Mouse (Mus musculus) heart, embryonic 15.5 days (tissue): ENCODE results near the gene Micu1. TPM values are rescaled to one million over a fixed set of nuclear protein-coding genes. Genes with fewer than 3 reads are reported as not detected.
A peak's percentile ranks its signal among the peaks of the same experiment; 100 is the strongest.

Source experiments
- ATAC-seq: fragments of 200-750 bp; cut with Nextera tagmentation; replicated peaks from 2 replicates; pipeline ENCODE4 v1.8.0; 2017; ENCODE audit warnings: low read depth, moderate TSS enrichment; ENCODE audit not compliant: insufficient number of reproducible peaks, insufficient read depth, low FRiP score
- H3K27ac ChIP-seq: fragments of 300-500 bp; sonication (generic); 2 replicates; pipeline ENCODE4 v1.5.1; 2015; ENCODE audit warnings: mild to moderate bottlenecking, inconsistent platforms
- H3K27me3 ChIP-seq: fragments of 300-500 bp; sonication (generic); 2 replicates; pipeline ENCODE4 v1.6.1; 2015; ENCODE audit warnings: inconsistent platforms
- H3K36me3 ChIP-seq: fragments of 300-500 bp; sonication (generic); 2 replicates; pipeline ENCODE4 v1.6.1; 2015; ENCODE audit warnings: mild to moderate bottlenecking, inconsistent platforms
- H3K4me1 ChIP-seq: fragments of 300-500 bp; sonication (generic); replicated peaks from 2 replicates; pipeline ENCODE4 v1.6.1; 2015; ENCODE audit warnings: inconsistent platforms
- H3K4me2 ChIP-seq: fragments of 300-500 bp; sonication (generic); 2 replicates; pipeline ENCODE4 v1.6.1; 2015; ENCODE audit warnings: inconsistent platforms, mild to moderate bottlenecking, moderate library complexity
- H3K4me3 ChIP-seq: fragments of 300-500 bp; sonication (generic); 2 replicates; pipeline ENCODE4 v1.5.1; 2015; ENCODE audit warnings: mild to moderate bottlenecking, inconsistent platforms
- H3K9ac ChIP-seq: fragments of 300-500 bp; sonication (generic); 2 replicates; pipeline ENCODE4 v1.6.1; 2015; ENCODE audit warnings: mild to moderate bottlenecking, inconsistent platforms
- H3K9me3 ChIP-seq: fragments of 300-500 bp; sonication (generic); replicated peaks from 2 replicates; pipeline ENCODE4 v1.6.1; 2016; ENCODE audit warnings: inconsistent platforms
- WGBS: fragments of 180-500 bp; shearing (Covaris S2); methylation state at CpG from one replicate; pipeline ENCODE4 v1.1.7; 2015; ENCODE audit warnings: mixed read lengths; 5-methylcytosine and 5-hydroxymethylcytosine counted together
- polyA plus RNA-seq: library from polyadenylated mRNA; unstranded; fragments of >200 nt; fragmentation: Nextera tagmentation; extraction: Ambion mirVana; gene quantifications from 2 replicates; pipeline ENCODE4 v1.2.1, GENCODE M21; 2015

The Micu1 gene
- polyA plus RNA-seq, 1 experiment from 2014 or later, result 32.7 TPM

- Histone ChIP-seq H3K36me3 (no peaks in the 10 kb centered on the region), H3K9ac (no peak overlapping the region), H3K4me2 (peak overlapping the region; percentile 46; the same call in 1 of the 2 replicates), H3K27me3 (no peaks in the 10 kb centered on the region), H3K4me3 (no peak overlapping the region), H3K4me1 (peaks cover 13% of the 10 kb centered on the region), H3K27ac (no peak overlapping the region), H3K9me3 (no peaks in the 10 kb centered on the region)
- ATAC-seq, result no peak
- 16% methylated on average over 13 of the region's 13 CpGs for WGBS
Observed at GRCm38 (mm10) chr10:59812939-59813338, 110.7 kb downstream of the Micu1 start.

- H3K27me3 ChIP-seq, result no peaks in the 10 kb centered on the region
- no peak overlapping the region for H3K9ac ChIP-seq
- H3K36me3 ChIP-seq, result no peaks in the 10 kb centered on the region
- no peak for ATAC-seq
- H3K4me1 ChIP-seq, result peaks cover 13% of the 10 kb centered on the region
- no peak overlapping the region for H3K4me3 ChIP-seq
- no peaks in the 10 kb centered on the region for H3K9me3 ChIP-seq
- H3K4me2 ChIP-seq, result no peak overlapping the region
- 83% methylated on average over 9 of the region's 9 CpGs for WGBS
- H3K27ac ChIP-seq, result no peak overlapping the region
Observed at GRCm38 (mm10) chr10:59813759-59814158, 111.5 kb downstream of the Micu1 start.

DNA sequence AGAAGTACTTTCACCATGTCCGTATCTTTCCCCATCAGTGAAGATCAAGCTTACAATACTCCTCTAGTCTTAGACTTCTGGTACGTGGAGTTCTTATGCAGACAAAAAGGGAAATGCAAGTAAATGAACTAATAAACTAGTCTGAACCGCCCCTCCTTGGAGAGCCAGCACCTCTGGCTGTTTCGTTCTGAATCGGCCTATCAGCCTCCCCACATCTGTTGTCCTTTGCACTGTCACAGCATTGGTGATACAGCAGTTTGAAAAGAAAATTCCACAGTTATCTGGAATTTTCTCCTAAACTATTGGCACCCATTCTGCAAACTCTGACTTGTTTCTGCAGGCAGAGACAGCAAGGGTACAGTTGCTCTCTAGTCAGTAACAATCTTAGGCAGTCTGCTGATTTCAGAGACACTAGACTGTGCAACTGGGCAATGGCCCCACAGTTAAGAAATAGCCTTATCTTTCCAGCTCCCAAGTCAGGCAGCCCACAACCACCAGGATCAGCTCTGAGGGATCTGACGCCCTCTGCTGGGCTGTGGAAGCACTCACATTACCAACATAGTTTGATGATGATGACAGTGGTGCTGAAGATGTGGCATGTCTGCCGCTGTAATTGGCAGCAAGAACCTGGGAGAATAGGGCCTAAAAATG lies 112.4 kb downstream of the Micu1 start:
- 54% methylated on average over 7 of the region's 7 CpGs for WGBS
- Histone ChIP-seq H3K4me1 (peaks cover 13% of the 10 kb centered on the region), H3K36me3 (no peaks in the 10 kb centered on the region), H3K4me2 (no peak overlapping the region), H3K4me3 (no peak overlapping the region), H3K9ac (no peak overlapping the region), H3K27me3 (no peaks in the 10 kb centered on the region), H3K9me3 (no peaks in the 10 kb centered on the region), H3K27ac (no peak overlapping the region)
- no peak for ATAC-seq

DNA sequence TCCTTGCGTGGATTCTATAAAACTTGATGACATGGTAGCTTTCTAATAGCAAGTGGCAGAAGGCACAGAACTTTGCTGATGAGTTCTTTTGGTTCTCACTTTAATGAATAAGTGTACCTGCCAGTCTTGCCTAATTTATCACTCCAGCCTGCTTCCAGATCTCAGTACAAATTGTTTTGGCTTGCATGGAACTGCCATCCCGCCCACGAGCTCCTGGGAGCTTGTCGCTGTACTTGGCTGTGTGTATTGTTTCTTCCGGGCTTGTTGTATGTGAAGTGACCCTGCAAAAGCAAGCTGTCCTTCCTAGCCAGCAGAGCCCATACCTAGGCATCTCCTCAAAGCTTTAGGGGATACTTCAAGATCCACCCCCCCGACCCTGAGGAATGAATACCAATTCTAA lies 114.3 kb downstream of the Micu1 start:
- H3K36me3 ChIP-seq, result no peaks in the 10 kb centered on the region
- no peak overlapping the region for H3K9ac ChIP-seq
- WGBS, result 81% methylated on average over 6 of the region's 6 CpGs
- no peak for ATAC-seq
- H3K27ac ChIP-seq, result no peak overlapping the region
- no peaks in the 10 kb centered on the region for H3K27me3 ChIP-seq
- H3K4me1 ChIP-seq, result peaks cover 13% of the 10 kb centered on the region
- no peaks in the 10 kb centered on the region for H3K9me3 ChIP-seq
- no peak overlapping the region for H3K4me3 ChIP-seq
- H3K4me2 ChIP-seq, result no peak overlapping the region

DNA sequence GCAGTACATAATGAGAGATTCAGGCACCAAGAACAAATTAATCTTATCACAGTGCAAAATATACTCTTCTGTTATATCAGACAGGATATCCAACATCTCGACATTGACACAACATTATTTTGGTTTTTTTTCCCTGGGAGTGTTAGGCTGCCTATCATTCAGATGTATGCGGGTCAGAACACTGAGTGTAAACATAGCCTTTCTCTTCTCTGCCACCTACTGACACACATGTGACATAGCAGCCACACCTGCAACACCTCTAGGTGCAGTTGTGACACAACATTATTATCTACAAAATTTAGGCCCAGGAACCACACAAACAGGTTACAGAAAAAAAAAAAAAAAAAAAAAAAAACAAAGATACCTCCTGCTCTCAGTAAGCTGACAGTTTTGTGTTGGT lies 115.3 kb downstream of the Micu1 start:
- Histone ChIP-seq H3K27ac (no peak overlapping the region), H3K27me3 (no peaks in the 10 kb centered on the region), H3K4me3 (no peak overlapping the region), H3K4me1 (peaks cover 13% of the 10 kb centered on the region), H3K9me3 (no peaks in the 10 kb centered on the region), H3K36me3 (no peaks in the 10 kb centered on the region), H3K9ac (no peak overlapping the region), H3K4me2 (no peak overlapping the region)
- WGBS, result 28% methylated on average over 2 of the region's 2 CpGs
- ATAC-seq, result no peak

- peaks cover 8% of the 10 kb centered on the region for H3K4me1 ChIP-seq
- no peak overlapping the region for H3K27ac ChIP-seq
- H3K4me2 ChIP-seq, result no peak overlapping the region
- H3K36me3 ChIP-seq, result no peaks in the 10 kb centered on the region
- H3K9ac ChIP-seq, result no peak overlapping the region
- whole genome bisulfite sequencing, result 84% methylated on average over 8 of the region's 8 CpGs
- H3K27me3 ChIP-seq, result no peaks in the 10 kb centered on the region
- no peaks in the 10 kb centered on the region for H3K9me3 ChIP-seq
- no peak for ATAC-seq
- H3K4me3 ChIP-seq, result no peak overlapping the region
Observed at GRCm38 (mm10) chr10:59817991-59818390, 115.7 kb downstream of the Micu1 start.

DNA sequence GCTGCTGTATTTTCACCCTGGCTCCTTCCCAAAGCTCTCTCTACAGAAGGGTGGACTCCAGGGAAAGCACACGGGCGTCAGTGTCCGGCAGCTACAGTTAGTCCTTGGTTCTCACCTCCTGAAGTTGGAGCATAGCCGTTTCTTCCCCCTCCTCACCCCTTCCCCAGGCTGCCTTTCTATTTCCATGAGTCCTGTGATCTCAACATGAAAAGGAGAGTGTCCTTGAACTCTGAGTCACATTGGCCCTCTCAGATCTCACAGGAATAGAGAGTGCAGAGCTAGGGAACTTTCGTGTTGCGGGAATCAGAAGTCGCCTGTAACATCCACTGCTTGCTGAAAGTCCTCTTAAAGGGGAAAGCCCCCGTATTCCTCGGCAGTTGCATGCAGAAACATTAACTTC lies 116.9 kb downstream of the Micu1 start:
- Histone ChIP-seq H3K27ac (no peak overlapping the region), H3K4me1 (peaks cover 4% of the 10 kb centered on the region; the same call in 1 of the 2 replicates), H3K4me3 (no peak overlapping the region), H3K9me3 (no peaks in the 10 kb centered on the region), H3K9ac (no peak overlapping the region), H3K36me3 (no peaks in the 10 kb centered on the region), H3K27me3 (no peaks in the 10 kb centered on the region), H3K4me2 (no peak overlapping the region)
- ATAC-seq, result no peak
- 53% methylated on average over 9 of the region's 9 CpGs for WGBS

DNA sequence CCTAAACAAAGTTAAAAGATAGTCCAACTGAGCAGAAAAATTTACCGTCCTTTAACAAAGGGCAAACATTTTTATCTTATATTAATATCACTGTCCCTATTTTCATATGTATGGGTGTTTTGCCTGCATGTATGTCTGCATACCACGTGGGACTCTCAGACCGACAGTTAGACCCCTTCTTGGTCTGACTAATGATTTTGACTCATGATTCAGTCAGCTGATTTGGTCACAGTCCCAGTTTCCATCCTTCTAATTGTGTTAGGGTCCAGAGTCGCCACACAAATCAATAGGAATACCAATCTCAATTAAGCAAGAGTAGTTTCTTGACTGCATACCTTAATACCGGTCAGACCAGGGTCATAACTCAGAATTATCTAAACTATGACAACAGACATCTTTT lies 118.6 kb downstream of the Micu1 start:
- Histone ChIP-seq H3K4me1 (no peaks in the 10 kb centered on the region), H3K9ac (no peak overlapping the region), H3K4me3 (no peak overlapping the region), H3K27me3 (no peaks in the 10 kb centered on the region), H3K36me3 (no peaks in the 10 kb centered on the region), H3K4me2 (no peak overlapping the region), H3K27ac (no peak overlapping the region), H3K9me3 (no peaks in the 10 kb centered on the region)
- ATAC-seq, result no peak
- 91% methylated on average over 5 of the region's 5 CpGs for WGBS

DNA sequence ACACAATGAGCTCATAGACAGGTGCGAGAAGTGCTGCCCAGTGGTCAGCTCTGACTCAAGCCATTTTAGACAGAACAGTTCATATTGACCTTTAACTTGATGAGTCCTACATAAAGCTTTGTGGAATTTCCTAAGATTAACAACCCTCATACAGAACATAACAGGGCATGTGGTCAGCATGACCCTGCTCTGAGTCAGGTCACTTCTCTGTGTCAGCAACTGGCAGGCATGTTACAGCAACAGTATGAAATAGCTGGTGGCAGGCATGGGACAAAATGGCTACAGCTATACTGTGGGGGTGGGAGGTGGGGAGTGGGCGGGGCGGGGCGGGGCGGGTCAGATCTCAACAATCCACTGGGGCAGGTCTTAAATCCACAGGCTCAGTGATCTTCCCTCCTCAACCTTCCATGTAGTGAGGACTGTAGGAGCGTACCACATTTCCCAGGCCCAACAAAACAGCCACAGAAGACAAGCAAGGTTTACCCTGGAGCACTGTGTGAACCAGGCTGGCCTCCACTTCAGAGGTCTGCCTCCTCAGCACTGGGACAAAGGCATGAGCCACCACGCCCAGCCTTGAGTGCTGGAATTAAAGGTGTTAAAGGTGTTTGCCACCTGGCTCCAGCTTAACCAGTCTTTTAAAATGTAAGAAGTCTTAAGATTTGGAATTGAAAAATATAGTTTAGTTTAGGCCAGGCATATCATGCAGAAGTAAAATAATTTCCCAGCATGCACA lies 119.2 kb downstream of the Micu1 start:
- WGBS, result 84% methylated on average over 7 of the region's 7 CpGs
- ATAC-seq, result no peak

DNA sequence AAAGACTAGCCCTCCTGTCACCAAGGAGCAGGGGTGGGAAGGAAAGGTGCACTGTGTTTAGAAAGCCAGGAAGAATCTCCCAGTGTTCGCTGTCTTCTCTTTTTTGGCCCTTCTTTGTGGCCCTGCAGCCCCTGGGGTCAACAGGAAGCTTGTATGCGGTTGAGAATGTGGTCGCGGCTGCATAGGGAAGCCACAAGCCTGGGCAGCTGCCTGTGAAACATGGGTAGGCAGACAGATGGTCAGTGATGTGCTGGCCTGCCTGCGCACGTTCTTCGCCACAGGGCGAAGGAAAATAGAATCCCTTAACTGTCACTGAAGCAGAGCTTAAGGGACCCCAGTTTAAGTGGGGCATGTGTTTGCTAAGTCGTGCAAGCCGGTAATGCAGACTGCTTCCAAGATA lies 120.6 kb downstream of the Micu1 start:
- H3K4me3 ChIP-seq, result no peak overlapping the region
- no peak overlapping the region for H3K4me2 ChIP-seq
- H3K9ac ChIP-seq, result no peak overlapping the region
- WGBS, result 87% methylated on average over 10 of the region's 10 CpGs
- H3K9me3 ChIP-seq, result no peaks in the 10 kb centered on the region
- H3K4me1 ChIP-seq, result no peaks in the 10 kb centered on the region
- no peak overlapping the region for H3K27ac ChIP-seq
- no peaks in the 10 kb centered on the region for H3K27me3 ChIP-seq
- ATAC-seq, result no peak
- peaks cover 6% of the 10 kb centered on the region; the same call in 1 of the 2 replicates for H3K36me3 ChIP-seq

More for the DNA sequence above, 119.2 kb downstream of the Micu1 start:
- Histone ChIP-seq H3K36me3 (no peaks in the 10 kb centered on the region), H3K4me1 (no peaks in the 10 kb centered on the region), H3K9me3 (no peaks in the 10 kb centered on the region), H3K27me3 (no peaks in the 10 kb centered on the region), H3K9ac (no peak overlapping the region), H3K4me3 (no peak overlapping the region), H3K4me2 (no peak overlapping the region), H3K27ac (no peak overlapping the region)

- no peak for ATAC-seq
- Histone ChIP-seq H3K9me3 (no peaks in the 10 kb centered on the region), H3K4me2 (no peak overlapping the region), H3K27me3 (no peaks in the 10 kb centered on the region), H3K9ac (no peak overlapping the region), H3K4me3 (no peak overlapping the region), H3K4me1 (no peaks in the 10 kb centered on the region), H3K36me3 (peaks cover 25% of the 10 kb centered on the region), H3K27ac (no peak overlapping the region)
- WGBS, result 66% methylated on average over 16 of the region's 16 CpGs
Observed at GRCm38 (mm10) chr10:59825137-59825812, 123.0 kb downstream of the Micu1 start.
